Mouse (Mus musculus) gastrocnemius, adult 8-10 months (tissue): Measurements from ENCODE around the gene Ikzf1. TPM values are rescaled to one million over a fixed set of nuclear protein-coding genes. Genes with fewer than 3 reads are reported as not detected.

Source experiments
- DNase-seq, 2 experiments: peaks; one replicate each; pipeline ENCODE4 v3.0.0; 2022; ENCODE audit warnings: low spot score in 2 of 2
- total RNA-seq, 4 experiments: library from RNA; stranded (reverse); gene quantifications; 2 replicates each; pipeline ENCODE4 v1.2.4; 2022

Gene Ikzf1
- total RNA-seq, 4 experiments from 2014 or later, result 0.07 to 0.48 (median 0.35) TPM

- no peak for DNase-seq
These were observed 5.4 kb downstream of the Ikzf1 start for GRCm38 (mm10) chr11:11690059-11690844.

GRCm38 (mm10) chr11:11690845-11691196, 6.0 kb downstream of the Ikzf1 start:
- no peak for DNase-seq

DNA sequence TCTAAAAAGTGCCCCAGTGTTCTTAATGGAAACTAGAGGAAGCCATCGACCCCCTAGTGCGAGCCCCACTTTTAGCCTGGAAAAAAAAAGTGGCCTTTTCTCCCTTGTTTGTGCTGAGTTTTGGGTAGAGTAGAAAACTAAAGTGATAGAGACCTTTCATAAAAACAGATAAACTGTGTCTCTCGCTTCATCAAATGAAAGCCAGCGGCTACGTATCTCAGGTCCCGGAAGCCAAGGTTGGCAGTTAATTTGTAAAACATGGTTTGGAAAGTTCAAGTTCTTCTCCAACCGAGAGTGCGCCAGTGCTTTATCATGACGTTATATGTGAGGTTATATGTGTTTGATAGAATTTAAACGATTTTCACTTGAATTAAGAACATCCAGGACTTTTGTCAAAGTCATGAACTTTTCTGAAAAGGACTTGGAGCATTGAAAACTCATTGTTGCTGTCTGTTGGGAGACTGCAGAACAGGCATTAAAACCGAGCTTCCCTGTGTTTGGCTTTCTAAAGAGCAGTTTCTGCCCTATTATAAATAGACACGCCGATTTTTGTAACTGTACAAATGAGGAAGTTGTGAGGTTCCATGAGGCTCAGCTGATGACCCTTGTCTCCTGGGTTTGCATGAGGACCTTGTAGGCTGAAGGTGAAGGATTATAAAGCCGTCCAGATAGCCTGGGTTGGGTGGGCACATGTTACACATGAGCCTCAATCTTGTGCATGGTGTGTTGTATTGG, 6.7 kb downstream of the Ikzf1 start:
- no peak for DNase-seq

DNA sequence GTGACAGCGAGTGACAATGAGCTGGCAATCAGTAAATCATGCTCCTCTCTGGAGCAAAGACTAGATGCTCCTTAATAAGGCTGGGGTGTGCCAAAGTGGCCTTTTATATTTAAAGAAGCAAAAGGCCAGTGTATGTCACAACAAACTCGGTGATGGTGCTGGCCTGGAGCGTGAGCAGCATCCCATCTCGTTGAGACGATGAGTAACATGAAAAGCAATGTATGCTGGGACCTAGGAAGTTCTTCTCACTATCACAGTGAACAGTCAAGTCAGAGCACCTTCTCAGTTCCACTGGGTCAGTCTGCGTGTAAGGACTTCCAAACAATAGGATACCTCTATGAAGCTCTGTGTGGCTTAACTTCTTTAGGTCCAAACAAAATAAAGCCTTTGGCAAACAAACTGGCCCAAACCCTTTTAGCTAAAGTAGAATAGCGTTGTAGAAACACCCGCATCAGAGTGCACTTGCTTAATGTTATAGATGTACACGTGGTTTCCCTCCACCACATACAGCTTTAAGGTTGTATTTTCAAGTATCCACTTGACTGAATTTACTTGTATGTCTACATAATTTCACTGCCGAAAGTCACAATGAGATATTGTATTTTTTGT, 7.9 kb downstream of the Ikzf1 start:
- no peak for DNase-seq

DNA sequence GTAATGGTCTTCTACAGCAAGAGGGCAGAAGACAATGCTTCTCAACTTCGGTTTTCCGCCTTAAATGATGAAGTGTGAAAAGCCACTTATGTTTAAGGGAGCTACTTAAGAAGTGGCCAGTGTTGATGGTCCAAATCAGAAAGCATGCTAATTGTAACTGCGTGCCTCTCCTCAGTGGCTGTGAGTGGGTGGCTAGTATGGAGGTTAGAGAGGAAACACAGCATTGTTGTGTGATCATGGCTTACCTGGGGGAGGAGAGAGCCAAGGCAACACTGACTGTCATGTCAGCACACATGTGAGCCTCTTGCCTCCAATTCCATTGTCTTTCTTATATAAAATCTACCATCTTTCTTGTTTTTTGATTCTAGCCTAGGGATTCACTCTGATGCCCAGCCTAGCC, 8.6 kb downstream of the Ikzf1 start:
- DNase-seq, result no peak

DNA sequence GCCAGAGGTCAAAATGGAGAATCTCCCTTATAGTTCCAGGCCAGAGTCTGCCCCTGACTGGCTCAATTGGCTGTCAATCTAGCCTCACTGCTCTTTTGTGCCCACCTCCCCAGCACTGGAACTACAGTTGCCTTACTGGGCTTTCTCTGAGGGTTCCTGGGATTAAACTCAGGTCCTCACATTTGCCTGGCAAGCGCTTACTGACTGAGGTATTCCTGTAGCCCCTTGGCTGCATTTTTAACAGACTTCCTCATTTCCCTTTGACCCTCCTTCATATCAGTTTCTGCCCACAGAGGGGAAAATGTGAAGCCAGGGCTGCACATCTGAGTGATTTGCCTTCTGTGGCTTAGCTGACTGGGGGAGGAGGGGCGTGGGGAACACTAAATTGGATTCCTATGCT, 9.3 kb downstream of the Ikzf1 start:
- DNase-seq, result no peak

- no peak for DNase-seq
These were observed 9.8 kb downstream of the Ikzf1 start for GRCm38 (mm10) chr11:11694472-11695177.

GRCm38 (mm10) chr11:11695211-11695887, 10.5 kb downstream of the Ikzf1 start:
- DNase-seq, result no peak

- no peak for DNase-seq
These were observed 11.1 kb downstream of the Ikzf1 start for GRCm38 (mm10) chr11:11695907-11696306.

DNA sequence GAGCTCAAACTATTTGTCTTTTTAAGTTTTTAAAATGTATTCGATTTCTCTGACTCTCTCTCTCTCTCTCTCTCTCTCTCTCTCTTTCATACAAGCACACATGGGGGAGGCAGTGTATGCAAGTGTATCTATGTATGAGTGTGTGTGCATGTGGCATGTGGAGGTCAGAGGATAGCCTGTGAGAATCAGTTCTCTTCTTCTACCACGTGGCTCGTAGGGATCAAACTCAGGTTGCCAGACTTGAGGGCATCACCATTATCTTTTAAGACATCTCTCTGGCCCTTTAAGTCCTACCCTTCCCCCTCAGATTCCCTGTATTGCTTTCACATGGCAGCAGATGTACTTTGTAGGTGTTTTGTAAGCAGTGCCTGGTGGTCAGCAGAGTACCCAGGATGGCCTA, 12.0 kb downstream of the Ikzf1 start:
- no peak for DNase-seq

GRCm38 (mm10) chr11:11701378-11701777, 16.6 kb downstream of the Ikzf1 start:
- DNase-seq, result no peak

DNA sequence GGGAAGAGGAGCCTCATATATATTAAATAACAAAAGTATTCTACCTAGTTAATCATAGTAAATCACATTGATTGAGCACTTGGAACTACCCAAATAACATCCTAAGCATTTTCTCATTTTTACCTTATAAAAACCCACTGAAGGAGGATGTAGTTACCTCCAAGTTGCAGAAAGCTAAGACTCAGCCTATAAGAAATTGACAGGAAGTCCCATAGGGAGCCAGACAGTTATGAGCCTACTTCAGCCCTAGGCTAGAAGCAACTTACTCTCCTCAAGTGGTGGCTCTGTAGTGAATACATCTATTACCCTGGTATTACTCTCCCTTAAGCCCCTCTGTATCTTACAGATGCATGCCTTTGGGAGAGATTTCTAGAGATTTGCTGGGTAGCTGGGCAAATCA, 19.0 kb downstream of the Ikzf1 start:
- DNase-seq, result no peak

GRCm38 (mm10) chr11:11708154-11708719, 23.4 kb downstream of the Ikzf1 start:
- DNase-seq, result no peak

DNA sequence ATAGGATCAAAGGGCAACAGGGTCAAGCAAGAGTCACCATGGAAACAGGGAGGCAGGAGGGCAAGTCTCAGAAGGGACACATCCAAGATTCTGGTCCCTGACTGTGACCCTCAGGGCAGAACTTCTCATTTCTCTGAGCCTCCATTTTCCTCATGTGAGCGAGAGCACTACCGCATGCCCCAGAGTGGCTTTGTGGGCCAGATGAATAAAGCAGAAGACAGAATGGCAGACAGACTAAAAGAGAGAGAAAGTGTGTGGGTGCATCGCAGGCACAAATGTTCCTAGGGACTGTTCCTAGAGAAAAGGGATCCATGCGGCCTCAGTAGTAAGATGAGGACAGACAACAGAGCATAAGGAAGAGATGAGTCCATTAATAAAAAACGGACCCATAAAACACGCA, 24.5 kb downstream of the Ikzf1 start:
- DNase-seq, result no peak

DNA sequence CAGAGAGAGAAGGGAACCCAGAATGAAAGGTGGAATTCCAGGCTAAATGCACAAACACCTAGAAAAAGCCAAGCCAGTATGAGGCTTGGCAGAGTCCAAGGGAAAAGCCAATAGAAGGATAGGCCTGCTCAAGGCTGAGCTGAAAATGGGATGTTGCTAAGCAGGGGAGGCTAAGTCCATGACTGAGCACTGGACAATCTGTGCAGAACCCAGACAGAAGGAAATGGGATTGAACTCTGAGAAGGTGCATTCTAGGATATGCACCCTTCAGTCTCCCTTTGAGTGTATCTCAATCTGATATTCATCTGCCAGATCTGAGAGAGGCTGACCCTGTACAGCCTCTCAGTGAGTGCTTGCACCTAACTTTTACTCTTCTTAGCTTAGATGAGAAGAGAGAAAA, 25.9 kb downstream of the Ikzf1 start:
- DNase-seq, result no peak

DNA sequence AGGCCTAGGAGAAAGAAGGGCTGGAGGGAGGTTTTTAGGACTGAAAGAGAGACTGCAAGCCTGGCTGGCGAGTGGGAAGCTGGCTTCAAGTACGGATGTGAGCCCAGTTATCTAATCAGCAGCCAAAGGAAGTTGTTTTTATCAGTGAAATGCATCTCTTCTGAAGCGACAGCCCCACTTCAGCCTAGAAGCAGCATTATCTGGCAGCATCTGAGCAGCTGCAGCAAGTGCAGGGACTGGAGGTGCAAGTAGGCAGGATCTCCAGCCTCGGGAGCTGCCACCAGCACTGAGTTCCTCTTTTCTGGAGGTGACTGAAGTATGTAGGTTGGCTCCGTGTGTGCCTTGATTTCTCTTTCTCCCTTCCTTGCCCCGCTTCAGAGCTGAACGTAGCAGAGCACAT, 26.9 kb downstream of the Ikzf1 start:
- no peak for DNase-seq

DNA sequence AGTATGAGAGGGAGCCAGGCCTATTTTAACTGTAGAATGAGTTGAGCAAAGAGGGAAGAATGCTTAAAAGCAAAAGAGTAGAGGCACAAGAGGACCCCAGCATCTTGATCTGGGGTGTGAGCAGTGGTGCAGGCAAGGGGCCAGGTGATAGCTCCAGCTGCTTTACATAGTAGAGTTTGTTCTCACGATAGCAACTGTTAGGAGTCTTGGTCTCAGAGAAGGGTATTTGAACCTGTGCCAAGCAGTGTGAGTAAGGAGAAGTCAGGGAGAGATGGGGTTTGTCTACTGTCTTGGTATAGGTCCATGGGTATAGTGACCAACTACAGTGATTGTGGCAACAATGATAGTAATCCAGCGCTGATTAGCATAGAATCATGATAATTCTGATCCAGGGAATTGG, 29.9 kb downstream of the Ikzf1 start:
- no peak for DNase-seq

GRCm38 (mm10) chr11:11715963-11716691, 31.3 kb downstream of the Ikzf1 start:
- DNase-seq, result no peak

DNA sequence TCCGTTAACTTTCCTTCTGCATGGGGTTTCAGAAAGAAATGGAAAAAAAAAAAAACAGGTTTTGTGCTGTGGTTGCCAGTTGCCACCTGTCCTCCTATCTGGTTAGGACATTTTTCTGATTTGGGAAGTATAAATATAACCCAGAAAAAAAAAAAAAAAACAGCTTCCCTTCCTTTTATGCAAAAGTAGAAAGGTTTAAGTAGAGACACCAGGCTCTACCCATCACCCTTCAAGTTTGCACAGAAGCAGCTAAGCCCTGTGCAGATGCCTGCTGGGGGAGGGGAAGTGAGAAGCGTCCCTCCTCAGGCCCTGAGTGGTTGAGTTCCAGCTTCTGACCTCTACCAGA, 31.9 kb downstream of the Ikzf1 start:
- DNase-seq, result no peak

GRCm38 (mm10) chr11:11717606-11718167, 32.9 kb downstream of the Ikzf1 start:
- DNase-seq, result no peak
